Mouse (Mus musculus): ENCODE measurements at regions not wholly inside any gene's neighbourhood (a gene's known extent, or its start where the extent isn't known, plus 50 kb on each side); places are given as distances from the start of the nearest gene placed in this dataset.

DNA sequence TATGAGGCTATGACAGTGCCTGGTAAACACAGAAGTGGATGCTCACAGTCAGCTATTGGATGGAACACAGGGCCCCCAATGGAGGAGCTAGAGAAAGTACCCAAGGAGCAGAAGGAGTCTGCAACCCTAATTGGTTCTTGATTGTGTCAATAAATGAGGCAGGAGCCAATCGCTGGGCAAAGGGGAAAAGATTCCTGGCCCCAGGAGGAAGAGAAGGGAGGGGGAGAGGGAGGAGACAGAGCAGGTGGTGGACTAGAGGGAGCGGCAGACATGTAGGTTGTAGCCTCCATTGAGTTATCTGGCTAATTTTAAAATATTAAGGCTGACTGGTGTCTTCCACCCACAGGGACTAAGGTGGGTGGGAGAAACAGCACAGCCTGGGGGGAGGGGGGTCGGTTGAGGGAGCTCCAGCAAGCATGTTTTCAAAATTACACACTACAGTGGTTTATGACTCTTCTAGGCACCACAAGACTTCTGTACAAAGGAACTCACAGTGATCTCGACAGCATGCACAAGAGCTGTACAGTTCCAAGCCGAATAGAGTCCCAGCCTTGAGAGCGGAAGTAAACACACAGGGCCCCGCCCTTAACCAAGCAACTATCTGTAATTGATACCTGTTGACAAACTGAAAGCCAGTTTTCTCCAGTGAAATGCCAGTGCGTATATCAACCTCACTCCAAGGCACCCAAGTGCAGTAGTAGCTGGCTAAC, 497.6 kb upstream of the Acvr2a start:
- TF ChIP-seq ZNF384 (IDR thresholded peaks at IDR 0.05; ENCODE audit: low read depth, low read length) (no peak), HCFC1 (IDR thresholded peaks at IDR 0.05; ENCODE audit: borderline replicate concordance, insufficient read depth, low read length) (no peak), MAFK (IDR thresholded peaks at IDR 0.05; ENCODE audit: insufficient read depth, low read depth, low read length) (no peak), ZC3H11A (IDR thresholded peaks at IDR 0.05; ENCODE audit: borderline replicate concordance, low read depth, low read length) (no peak), CHD2 (IDR thresholded peaks at IDR 0.05; ENCODE audit: low read depth, low read length) (0 out of 2 replicates have a peak, but pooled peaks have one; percentile 24)
